Mouse (Mus musculus) limb, embryonic 10.5 days (tissue): Measurements from ENCODE around the gene Sec14l3. TPM values are rescaled to one million over a fixed set of nuclear protein-coding genes. Genes with fewer than 3 reads are reported as not detected.

ENCODE experiments used
- polyA plus RNA-seq: library from polyadenylated mRNA; unstranded; fragments of >200 nt; fragmentation: Nextera tagmentation; extraction: Ambion mirVana; gene quantifications from 2 replicates; pipeline ENCODE4 v1.2.1, GENCODE M21; 2016

Sec14l3 gene
- polyA plus RNA-seq, 1 experiment from 2014 or later = not detected

Other genes starting within 250 kb of the Sec14l3 start
- 0.23 and 0.34 TPM in 2 replicates for gene Osbp2, start 200.9 kb upstream of the Sec14l3 start, polyA plus RNA-seq
- gene 4921536K21Rik, start 169.7 kb upstream of the Sec14l3 start, polyA plus RNA-seq = 0.67 and 0.70 TPM in 2 replicates
- 12.9 and 17.0 TPM in 2 replicates for gene Dusp18, start 169.6 kb upstream of the Sec14l3 start, polyA plus RNA-seq
- gene Slc35e4, start 150.2 kb upstream of the Sec14l3 start, polyA plus RNA-seq = 2.5 and 2.6 TPM in 2 replicates
- gene Tcn2, start 132.7 kb upstream of the Sec14l3 start, polyA plus RNA-seq = 19.5 and 23.9 TPM in 2 replicates
- 106 and 115 TPM in 2 replicates for gene Pes1, start 100.9 kb upstream of the Sec14l3 start, polyA plus RNA-seq
- gene 4930556J24Rik, start 88.1 kb upstream of the Sec14l3 start, polyA plus RNA-seq = 0.13 and 0.25 TPM in 2 replicates
- gene Gal3st1, start 81.2 kb upstream of the Sec14l3 start, polyA plus RNA-seq = 0.55 and 1.8 TPM in 2 replicates
- gene Sec14l4, start 33.4 kb upstream of the Sec14l3 start, polyA plus RNA-seq = 0.06 TPM in 1 of 2 replicates, not detected in the other
- 12.5 and 16.2 TPM in 2 replicates for gene Mtfp1, start 30.6 kb downstream of the Sec14l3 start, polyA plus RNA-seq
- gene Sec14l2, start 58.6 kb downstream of the Sec14l3 start, polyA plus RNA-seq = 1.5 and 2.7 TPM in 2 replicates
- gene Rnf215, start 70.4 kb downstream of the Sec14l3 start, polyA plus RNA-seq = 16.3 and 23.3 TPM in 2 replicates
- 7.9 and 9.4 TPM in 2 replicates for gene Ccdc157, start 95.5 kb downstream of the Sec14l3 start, polyA plus RNA-seq
- 101 and 105 TPM in 2 replicates for gene Sf3a1, start 95.5 kb downstream of the Sec14l3 start, polyA plus RNA-seq
- 27.4 and 37.4 TPM in 2 replicates for gene Tbc1d10a, start 121.9 kb downstream of the Sec14l3 start, polyA plus RNA-seq
- gene Castor1, start 153.4 kb downstream of the Sec14l3 start, polyA plus RNA-seq = 1.8 and 2.1 TPM in 2 replicates
- gene Osm, start 171.6 kb downstream of the Sec14l3 start, polyA plus RNA-seq = not detected in 2 replicates
- 0.05 and 0.06 TPM in 2 replicates for gene Lif, start 192.7 kb downstream of the Sec14l3 start, polyA plus RNA-seq